Mouse (Mus musculus) C2C12 (cell line): ENCODE measurements at regions not wholly inside any gene's neighbourhood (a gene's known extent, or its start where the extent isn't known, plus 50 kb on each side); places are given as distances from the start of the nearest gene placed in this dataset.

Experiments used
- H3K27me3 ChIP-seq: one replicate; pipeline ENCODE4 v1.6.1; 2011; ENCODE audit not compliant: control insufficient read depth, insufficient read depth, insufficient read length
- H3K36me3 ChIP-seq: one replicate; pipeline ENCODE4 v1.6.1; 2011; ENCODE audit not compliant: control insufficient read depth, insufficient read depth
- H3K4me3 ChIP-seq: one replicate; pipeline ENCODE4 v1.5.1; 2011; ENCODE audit warnings: mild to moderate bottlenecking, control low read depth; ENCODE audit not compliant: poor library complexity, insufficient read depth, severe bottlenecking
- H3K79me2 ChIP-seq: one replicate; pipeline ENCODE4 v1.6.1; 2011; ENCODE audit not compliant: control insufficient read depth, insufficient read depth
- H3K79me3 ChIP-seq: one replicate; pipeline ENCODE4 v1.6.1; 2011; ENCODE audit warnings: low read depth, control low read depth
- H3ac ChIP-seq: one replicate; pipeline ENCODE3; 2011; ENCODE audit warnings: low read depth; ENCODE audit not compliant: control insufficient read depth, insufficient read length
- CEBPB ChIP-seq: IDR thresholded peaks from one replicate; pipeline ENCODE4 v1.6.1; 2011; ENCODE audit warnings: low read depth, mild to moderate bottlenecking, control low read depth, moderate library complexity
- FOSL1 ChIP-seq: IDR thresholded peaks from one replicate; pipeline ENCODE4 v1.8.0; 2011; ENCODE audit warnings: mild to moderate bottlenecking, low read length; ENCODE audit not compliant: poor library complexity, insufficient read depth, severe bottlenecking
- MYOD1 ChIP-seq: IDR thresholded peaks from one replicate; pipeline ENCODE4 v1.6.1; 2011; ENCODE audit warnings: low read depth; ENCODE audit not compliant: control insufficient read depth, insufficient read length

GRCm38 (mm10) chr14:90541848-90542247 is 2070.7 kb upstream of the Pcdh20 start:
- no peaks in the 10 kb centered on the region for H3K27me3 ChIP-seq
- H3K79me2 ChIP-seq, result no peaks in the 10 kb centered on the region
- no peaks in the 10 kb centered on the region for H3K36me3 ChIP-seq
- TF ChIP-seq MYOD1 (no peak), FOSL1 (peak; percentile 39), CEBPB (peak; percentile 76)
- H3ac ChIP-seq, result no peak overlapping the region
- no peaks in the 10 kb centered on the region for H3K79me3 ChIP-seq
- H3K4me3 ChIP-seq, result no peak overlapping the region
